Mouse (Mus musculus) retina, adult 2 months (tissue): ENCODE data around the gene Dpf1.

Experiments used
- DNase-seq: peaks from one replicate; pipeline ENCODE4 v3.0.0-alpha.2; 2012; ENCODE audit warnings: low read depth, low spot score

The Dpf1 gene

DNA sequence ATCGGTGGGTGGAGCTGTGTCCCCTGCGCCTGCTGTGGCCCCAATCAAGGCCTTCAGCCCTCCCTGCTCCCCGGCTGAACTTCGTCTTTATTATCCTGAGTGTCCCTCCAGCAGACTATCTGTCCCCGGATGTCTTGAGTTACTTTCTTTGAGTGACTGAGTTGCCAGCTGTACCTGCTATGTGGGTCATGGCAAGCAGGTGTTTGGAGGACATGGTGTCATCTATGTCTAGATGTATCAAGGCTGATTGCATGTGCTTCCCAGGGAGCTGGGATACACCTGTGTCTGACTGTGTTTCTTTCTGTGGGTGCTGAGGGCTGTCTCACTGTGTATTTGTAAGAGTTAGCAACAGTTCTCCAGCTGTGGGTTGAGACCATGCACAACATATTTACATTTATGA is 6.0 kb downstream of the Dpf1 start:
- no peak for DNase-seq

DNA sequence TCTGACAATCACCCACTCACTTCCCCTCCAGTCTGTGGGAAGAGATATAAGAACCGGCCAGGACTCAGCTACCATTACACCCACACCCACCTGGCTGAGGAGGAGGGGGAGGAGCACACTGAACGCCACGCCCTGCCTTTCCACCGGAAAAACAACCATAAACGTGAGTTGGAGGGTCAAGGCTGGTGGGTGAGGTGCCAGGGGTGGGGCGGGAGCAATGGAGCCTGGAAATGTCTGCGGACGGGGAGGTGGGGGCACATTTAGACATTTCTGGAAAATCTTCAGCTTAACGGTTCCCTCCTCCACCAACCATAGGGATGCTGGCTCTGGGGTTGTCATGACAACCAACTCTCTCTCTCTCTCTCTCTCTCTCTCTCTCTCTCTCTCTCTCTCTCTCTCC is 9.3 kb downstream of the Dpf1 start:
- DNase-seq: no peak

DNA sequence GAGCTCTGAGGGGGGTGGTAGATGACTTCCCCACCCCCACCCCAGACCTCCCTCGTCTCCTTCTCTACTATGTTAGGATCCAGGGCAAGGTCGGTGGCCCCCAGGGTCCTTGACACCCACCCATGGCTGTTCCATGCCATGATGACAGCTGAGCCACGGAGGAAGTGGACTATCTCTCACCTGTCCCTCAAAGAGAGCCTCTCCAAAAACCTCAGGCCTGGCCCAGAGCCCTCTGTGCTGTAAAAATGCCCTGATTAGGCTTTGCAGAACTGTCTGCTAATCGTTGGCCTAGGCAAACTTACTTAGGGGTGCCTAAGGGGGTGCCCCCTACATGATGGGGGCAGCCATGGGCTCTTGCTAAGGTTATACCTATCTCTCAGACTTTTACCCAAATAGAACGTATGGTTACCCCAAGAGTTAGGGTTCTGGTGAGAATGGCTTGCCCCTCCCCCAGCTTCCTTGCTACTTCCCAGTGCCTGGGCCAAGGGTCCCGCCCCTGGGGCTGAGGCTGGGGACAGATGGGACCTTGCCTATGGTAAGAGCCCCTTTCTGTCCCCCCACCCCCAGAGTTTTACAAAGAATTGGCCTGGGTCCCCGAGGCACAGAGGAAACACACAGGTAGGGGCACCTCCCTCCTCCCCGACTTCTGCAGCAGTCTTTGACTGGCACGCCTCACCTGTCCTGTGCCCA is 10.0 kb downstream of the Dpf1 start:
- DNase-seq: no peak

DNA sequence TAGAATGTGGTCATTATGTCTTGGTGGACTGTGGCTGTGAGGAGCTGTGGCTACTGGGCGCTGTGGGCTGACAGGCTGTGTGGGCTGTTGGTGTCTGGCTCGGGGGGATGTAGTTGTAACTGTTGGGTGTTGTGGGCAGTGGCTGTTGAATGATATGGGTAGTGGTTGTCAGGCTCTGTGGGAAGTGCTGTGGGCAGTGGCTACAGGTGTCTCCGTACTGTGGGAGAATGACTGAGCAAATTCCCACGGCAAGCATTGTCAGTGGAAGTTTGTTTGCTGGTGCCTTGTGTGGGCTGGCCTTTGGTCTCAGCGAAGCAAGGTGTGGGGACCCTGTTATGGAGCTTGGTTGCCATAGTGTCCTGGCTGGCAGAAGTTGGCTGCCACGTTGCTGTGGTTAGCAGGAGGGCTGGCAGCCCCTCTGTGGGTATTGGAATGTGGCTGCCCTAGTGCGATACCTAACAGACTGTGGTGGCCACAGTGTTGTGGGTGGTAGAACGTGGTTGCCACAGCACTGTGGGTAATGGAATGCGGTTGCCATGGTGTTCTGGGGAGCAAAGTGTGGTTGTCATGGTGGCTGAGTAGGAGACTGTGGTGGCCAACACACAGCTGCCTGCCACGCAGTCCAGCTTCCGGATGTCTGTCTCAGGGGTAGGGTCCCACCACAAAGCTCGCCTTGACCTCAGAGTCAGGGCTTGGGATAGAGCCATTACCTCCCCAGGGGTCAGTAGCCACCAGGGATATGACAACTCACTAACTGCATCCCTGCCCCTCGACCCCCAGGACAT is 11.3 kb downstream of the Dpf1 start:
- DNase-seq: no peak

DNA sequence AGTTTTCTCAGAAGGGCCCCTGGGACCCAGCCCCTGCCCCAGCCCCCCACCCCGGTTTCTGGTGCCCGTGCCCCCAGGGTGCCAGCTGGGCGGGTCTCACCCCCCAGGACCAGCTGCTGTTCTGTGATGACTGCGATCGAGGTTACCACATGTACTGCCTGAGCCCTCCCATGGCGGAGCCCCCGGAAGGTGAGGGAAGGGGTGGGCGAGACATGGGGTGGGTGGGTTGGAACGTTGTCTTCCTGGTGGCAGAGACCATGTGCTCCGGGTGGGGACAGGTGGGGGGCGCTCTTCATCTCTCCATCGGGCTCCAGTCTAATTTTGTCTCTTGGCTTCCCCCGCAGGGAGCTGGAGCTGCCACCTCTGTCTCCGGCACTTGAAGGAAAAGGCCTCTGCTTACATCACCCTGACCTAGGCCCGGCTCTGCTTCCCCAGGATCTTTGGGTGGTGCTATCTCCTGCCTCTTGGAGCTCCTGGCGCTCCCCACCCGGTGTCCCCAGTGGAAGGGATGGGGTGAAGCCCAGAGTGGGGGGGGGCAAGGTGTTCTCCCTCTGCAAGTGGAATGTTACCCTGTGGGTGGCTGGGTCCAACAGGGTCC is 12.5 kb downstream of the Dpf1 start:
- no peak for DNase-seq

DNA sequence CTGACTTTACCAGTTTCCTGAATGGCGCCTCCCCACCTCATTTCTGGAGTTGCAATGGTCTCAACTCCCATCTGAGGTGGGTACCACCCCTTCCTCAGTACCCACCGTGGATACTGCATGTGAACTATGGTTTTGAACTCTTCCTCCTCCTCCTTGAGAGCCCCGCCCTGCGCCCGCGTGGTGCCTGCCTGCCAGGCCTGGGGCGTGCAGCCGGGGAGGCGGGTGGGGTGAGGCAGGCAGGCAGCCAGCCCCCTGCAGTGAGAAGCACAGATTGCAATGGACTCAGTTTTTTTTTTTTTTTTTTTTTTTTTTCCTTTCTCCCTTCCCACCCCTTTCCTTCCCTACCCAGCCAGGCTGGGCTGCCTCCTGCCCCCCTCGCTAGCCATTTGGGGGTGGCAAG is 13.2 kb downstream of the Dpf1 start:
- DNase-seq: no peak

DNA sequence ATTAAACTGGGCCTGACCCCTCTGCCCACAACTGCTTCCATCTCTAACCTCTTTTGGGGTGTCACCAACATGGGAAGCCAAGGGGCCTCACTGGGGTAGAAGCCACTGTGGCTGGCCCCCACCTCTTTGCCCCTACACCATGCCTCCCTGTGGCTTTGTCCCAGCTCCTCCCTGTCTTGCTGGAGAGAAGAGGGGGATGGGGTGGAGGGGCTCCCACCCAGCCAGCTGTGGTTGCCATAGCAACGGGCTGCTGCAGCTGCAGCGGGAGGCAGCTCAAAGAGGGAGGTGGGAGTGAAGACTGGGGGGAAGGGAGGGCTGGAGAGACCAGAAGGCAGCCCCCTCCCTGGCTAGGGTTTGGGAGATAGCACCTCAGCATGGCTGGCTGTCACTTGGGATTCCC is 13.8 kb downstream of the Dpf1 start:
- DNase-seq: no peak

DNA sequence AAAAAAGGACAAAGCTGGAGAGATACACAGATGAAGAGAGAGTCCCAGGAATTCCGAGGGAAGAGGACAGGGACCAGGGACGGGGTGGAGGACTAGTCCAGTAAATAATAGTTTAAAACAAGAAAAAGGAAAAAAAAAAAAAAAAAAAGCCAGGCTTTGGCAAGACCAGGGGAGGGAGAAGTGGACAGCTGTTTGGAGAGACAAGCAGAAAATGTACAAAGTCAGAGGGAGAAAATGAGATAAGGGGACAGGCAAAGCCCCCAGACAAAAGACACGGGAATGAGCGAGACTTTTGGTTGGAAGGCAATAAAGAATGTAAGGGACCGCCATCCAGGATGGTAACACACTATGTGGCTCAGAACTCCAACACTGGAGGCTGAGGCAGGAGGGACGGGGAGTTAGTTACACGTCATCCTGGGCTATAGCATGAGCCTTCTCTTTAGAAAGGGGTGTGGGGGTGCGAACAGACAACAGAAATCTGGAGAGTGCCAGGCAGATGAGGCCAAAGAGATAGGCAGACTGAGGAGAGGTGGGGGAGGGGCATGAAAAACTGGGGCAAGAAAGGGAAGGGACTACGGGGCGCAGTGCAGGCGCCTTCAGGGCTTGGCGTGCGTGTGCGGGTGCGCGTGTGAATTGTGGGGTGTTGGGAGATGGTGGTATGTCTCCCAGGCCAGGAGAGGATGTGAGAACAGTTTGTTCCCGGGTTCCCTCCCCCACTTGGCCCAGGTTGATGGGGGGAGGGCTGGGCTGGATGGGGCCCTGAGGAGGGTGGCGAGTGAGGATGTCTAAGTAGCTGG is 14.6 kb downstream of the Dpf1 start:
- DNase-seq: no peak

DNA sequence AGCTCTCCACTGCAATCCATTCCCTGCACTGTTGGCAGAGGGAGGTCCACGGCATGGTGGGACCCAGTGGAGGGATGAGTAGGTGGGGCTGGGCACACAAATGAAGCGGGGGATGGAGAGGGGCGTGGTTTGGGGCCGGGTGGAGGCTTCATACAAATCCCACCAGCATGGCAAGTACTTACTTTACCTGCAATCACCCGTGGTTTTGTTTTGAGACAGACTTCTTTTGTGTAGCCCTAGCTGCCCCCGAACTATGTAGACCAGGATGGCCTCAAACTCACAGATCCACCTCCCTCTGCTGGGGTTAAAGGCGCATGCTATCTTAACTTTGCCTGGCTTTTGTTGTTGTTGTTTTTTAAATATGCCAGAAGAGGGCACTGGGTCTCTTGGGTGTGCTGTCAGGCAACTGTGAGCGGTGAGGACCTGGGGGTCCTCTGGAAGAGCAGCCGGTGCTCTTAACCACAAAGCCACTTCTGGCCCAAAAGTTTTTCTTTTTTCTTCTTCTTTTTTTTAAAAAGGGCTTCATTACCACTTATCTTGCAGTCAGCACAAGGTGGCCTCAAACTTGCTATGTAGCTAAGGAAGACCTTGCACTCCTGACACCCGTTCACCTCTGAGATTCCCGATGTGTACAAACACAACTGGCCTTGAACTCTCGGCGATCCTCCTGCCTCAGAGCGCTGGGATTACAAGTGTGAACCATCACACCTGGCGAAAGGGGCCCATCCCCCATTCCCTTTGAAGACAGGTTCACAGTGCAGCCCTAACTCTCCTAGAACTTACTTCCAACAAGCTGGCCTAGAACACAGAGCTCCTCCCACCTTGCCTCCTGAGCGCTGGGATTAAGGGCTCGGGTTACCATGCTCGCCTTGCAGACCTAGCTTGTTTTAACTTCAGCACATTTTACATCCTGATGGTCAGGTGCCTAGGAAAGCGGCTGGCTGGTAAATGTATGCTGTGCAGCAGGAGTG is 15.9 kb downstream of the Dpf1 start:
- DNase-seq: no peak

DNA sequence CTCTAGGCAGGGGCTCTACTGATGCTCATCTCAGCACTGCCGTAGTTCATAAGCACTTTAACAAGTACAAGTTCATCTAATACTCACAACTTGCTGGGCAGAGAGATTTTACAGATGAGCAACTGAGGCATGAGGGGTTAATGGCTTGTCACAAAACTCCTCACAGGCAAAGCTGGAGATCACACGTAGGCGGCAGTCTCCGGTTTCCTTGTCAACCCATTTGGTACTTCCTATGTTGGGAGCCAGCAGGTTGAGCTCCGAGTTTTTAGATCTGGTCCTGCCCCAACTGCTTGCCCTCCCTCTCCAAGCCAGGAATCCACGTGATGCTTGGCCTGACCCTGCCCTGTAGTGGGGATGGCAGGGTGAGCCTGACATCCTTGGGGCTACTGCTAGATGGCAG is 23.3 kb downstream of the Dpf1 start:
- DNase-seq: no peak

DNA sequence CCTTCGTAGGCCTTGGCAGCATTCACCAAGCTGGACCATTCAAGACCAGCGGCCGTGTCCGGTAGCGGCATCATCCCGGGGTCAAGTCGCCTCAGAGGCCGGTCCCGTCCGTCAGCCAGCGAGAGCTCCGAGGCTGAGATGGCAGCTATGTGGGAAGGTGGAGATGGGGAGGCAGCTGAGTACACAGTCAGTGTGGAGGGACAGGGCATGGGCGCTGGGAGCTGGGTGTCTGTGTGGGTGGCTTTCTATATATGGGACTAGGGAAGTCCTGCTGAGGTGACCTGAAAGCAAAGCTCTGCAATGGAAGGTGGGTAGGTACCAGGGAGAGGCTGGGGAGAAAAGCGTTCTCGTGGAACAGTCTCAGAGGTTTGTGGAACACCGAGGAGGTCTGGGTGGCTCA is 25.2 kb downstream of the Dpf1 start:
- no peak for DNase-seq

DNA sequence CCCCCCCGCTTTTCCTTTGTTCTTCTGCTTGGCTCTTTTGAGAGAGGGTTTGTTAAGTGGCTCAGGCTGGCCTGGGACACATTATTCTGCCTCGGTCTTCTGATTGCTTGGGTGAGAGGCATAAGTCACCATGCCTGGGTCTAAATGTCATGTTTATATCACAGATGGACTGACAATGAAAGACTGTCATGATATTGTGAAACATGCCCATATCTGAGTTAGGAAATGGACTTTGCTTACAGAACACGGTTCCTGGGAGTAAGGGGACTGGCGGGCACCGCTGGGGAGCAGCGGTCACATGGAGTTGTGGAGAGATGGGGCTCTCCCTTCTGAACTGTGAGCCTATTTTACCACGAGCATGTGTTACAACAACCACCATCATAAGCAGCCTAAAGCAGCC is 30.4 kb downstream of the Dpf1 start:
- no peak for DNase-seq

DNA sequence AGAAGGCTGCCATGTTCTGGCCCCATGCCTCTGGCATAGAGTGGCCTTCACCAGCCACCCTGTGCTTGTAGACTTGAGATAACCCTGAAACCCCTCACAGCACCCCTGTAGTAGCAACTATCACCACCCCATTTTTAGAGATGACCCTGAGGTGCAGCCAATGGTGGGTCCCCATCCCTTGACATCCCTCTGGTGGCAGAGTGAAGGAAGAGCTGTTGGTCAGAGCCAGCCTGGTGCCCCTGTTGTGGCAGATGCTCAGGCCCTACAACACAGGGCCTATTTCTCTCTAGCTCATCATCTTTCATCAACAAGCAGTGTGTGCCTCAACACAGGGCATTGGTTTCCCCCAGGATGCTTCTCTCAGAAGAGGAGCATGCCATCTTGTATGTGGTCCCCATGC is 31.5 kb downstream of the Dpf1 start:
- DNase-seq: no peak

DNA sequence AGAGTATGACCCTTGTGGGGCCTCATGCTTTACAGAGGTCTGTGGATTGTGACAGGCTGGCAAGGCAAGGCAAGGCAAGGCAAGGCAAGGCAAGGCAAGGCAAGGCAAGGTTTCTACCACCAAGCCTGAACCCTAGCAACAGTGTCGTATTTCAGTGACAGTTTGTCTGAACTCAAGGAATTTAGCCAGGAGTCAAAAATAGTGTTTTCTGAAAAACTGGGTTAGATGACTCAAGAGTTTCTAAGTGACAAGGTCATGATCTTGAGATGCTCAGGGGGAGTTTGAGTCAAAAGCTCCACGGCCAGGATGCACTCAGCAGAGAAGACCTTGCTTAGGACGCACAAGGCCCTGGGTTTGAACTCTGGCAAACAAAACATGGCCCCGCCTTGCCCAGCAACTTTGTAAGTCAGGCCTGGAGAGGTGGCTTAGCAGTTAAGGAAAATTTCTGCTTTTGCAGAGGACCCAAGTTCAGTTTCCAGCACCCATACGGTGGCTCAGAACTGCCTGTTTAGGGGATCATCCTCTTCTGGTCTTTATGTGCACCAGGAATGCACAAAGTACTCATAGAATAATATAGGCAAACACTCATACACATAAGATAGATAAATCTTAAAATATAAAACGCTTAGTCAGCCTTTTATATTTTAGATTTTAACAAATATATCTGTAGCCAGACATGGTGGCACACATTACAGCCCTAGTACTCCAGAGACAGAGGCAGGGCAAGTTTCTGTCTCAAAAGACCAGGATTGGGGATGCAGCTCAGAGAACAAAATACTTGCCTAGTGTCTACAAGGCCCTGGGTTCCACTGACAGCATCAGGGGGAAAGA is 32.3 kb downstream of the Dpf1 start:
- DNase-seq: no peak

DNA sequence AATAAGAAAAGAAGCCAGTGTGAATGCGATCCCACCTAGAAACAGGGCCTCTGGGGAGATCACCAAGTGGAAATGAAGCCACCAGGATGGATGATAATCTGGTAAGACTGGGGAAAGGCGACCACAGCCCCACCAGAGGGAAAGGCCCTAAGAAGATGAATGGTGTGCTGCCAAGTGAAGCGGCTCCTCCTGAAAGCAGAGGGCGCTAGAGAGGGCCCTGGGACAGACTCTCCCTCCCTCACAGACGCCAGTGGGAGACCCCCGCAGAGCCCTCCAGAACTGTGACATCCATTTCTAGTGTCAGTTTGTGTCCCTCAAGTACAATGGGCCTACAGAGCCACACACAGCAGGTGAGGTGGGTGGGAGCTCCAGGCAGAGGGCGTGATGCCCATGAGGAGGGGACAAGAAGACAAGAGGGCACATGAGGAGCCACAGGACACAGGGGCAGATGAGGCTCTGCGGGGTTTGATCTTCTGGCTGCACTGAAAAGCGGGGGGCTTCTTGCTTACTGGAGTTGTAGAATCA is 33.1 kb downstream of the Dpf1 start:
- no peak for DNase-seq

DNA sequence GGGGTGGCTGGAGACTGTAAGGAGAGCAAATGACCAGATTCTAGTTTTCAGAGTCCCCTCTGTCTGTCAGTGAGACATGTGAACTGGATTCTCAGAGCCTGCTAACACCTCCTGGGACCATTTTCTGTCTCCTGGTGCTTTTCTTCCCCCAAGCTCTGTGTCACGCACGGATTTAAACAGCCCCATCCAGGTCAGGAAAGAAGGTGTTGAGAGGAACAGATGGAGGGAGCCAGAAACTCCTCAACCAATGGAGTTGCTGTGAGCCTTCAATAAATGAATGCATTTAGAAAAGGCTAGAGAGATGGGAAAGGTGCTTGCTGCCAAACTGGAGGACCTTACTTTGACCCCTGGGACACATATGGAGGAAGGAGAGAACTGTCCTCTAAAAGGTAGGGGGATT is 34.0 kb downstream of the Dpf1 start:
- DNase-seq: no peak

DNA sequence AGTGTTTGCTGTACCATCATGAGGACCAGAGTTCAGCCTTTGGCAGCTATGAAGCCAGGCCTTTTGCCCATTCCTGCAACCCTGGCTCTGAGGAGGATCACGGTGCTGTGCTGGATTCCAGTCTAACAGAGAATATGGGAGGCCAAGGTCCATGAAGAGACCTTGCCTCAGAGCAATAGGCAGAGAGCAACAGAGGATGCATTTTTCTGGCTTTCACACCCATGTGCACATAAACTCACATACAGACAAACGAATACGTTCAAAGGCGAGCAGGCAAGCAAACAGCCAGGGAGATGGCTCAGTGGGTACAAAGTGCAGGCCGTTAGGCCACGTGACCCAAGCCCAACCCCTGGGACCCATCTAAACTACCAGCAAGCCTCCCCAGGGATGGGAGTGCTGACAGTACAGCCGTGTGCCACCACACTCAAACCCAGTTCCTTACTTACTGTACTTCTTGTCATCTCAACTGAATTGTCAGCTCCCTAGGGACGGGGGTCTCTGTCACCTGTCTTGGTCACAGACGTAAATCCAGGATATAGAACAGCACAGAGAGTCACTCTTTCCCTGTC is 34.7 kb downstream of the Dpf1 start:
- no peak for DNase-seq

DNA sequence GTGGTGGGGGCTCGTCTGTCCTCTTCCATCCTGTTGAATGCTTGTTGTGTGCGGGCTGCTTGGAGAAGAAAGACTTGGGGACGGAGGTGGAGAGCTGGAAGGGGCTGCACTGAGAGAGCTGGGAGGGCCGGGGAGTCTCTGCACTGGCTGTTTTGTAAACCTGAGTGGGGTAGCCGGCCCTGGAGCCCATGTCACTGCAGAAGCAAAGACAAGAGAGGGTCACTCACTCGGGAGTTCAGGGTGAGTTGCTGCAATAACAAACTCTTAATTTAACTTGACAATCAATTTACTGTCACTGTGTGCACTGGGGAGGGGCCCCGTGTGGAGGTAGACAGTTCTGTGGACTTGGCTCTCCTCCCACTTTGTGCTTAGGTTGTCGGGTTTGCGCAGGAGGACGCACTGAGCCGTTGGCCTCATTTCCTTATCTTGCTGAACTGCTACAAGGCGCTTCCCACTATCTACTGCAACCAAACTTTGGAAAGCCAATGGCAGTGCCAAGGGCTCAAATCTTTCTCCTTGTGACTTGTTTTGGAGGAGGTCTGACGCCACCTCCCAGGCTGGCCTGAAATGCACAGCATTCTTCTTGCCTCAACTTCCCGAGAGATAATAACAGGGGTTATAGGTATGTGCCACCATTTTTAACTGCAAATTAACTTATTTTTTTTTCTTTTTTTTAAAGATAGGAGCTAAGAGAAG is 35.4 kb downstream of the Dpf1 start:
- DNase-seq: no peak

DNA sequence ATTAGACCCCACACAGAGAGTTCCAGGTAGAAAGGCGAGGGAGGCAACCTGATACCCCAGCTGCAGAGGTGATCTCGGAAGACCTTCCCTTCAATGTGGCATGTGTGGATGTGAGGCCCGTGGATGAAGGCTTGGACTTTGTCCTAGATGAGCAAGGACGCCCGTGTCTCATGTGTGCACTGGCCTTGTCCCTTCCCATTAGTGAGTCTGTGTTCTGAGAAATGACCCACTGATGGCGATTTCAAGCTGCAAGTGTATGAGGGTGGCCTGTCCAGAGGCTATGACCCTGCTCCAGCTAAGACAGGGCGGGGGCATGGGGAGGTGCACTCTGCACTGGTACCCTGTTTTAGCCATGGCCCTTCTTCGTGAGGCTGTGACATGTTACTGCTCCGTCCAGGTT is 36.5 kb downstream of the Dpf1 start:
- DNase-seq: no peak
